Mouse (Mus musculus) CH12.LX (cell line): ENCODE measurements around the gene Phgdh. TPM values are rescaled to one million over a fixed set of nuclear protein-coding genes. Genes with fewer than 3 reads are reported as not detected.

ENCODE experiments used
- DNase-seq: peaks from one replicate; pipeline ENCODE4 v3.0.0-alpha.2; 2013; ENCODE audit errors: extremely low read depth
- H3K27ac ChIP-seq: 2 replicates; pipeline ENCODE4 v1.5.1; 2012; ENCODE audit warnings: low read depth, mild to moderate bottlenecking, control low read depth, moderate library complexity; ENCODE audit not compliant: insufficient read depth
- H3K27me3 ChIP-seq: replicated peaks from 2 replicates; pipeline ENCODE3; 2012; ENCODE audit warnings: inconsistent platforms
- H3K36me3 ChIP-seq, 2 experiments: replicated peaks in 1 of 2; 2 replicates each; pipeline versions ENCODE3 to v1.6.1; 2012; ENCODE audit warnings: inconsistent platforms in 1 of 2, low read length in 1 of 2, mild to moderate bottlenecking in 1 of 2, mixed read lengths in 1 of 2, moderate library complexity in 1 of 2; ENCODE audit not compliant: control insufficient read depth in 1 of 2, insufficient read depth in 1 of 2
- H3K4me1 ChIP-seq, 2 experiments: 2 replicates each; pipeline ENCODE4 v1.6.1; 2012; ENCODE audit warnings: inconsistent platforms in 1 of 2, moderate library complexity in 1 of 2; ENCODE audit not compliant: insufficient read depth in 2 of 2, control insufficient read depth in 1 of 2
- H3K4me2 ChIP-seq: 2 replicates; pipeline ENCODE4 v1.6.1; 2012; ENCODE audit warnings: low read depth, mild to moderate bottlenecking, control low read depth; ENCODE audit not compliant: poor library complexity, insufficient read depth, severe bottlenecking
- H3K4me3 ChIP-seq, 3 experiments: fragments of 150-350 bp in 1 of 3; sonication (generic) in 1 of 3; replicated peaks in 1 of 3; 2 replicates each; pipeline versions ENCODE3 to v1.5.1; 2011 to 2012; ENCODE audit warnings: low read depth in 2 of 3, low read length in 2 of 3, mild to moderate bottlenecking in 2 of 3, moderate library complexity in 2 of 3, control low read depth in 1 of 3, improper control_type of control experiment in 1 of 3, inconsistent platforms in 1 of 3, mixed read lengths in 1 of 3; ENCODE audit not compliant: poor library complexity in 1 of 3
- H3K79me2 ChIP-seq: replicated peaks from 2 replicates; pipeline ENCODE4 v1.6.1; 2012; ENCODE audit warnings: mild to moderate bottlenecking, moderate library complexity; ENCODE audit not compliant: control insufficient read depth, poor library complexity, insufficient read depth, severe bottlenecking; ENCODE audit errors: extremely low read depth
- H3K9ac ChIP-seq: 2 replicates; pipeline ENCODE4 v1.6.1; 2012; ENCODE audit warnings: low read depth, mild to moderate bottlenecking, control low read depth, moderate library complexity; ENCODE audit not compliant: insufficient read depth
- H3K9me3 ChIP-seq: replicated peaks from 2 replicates; pipeline ENCODE3; 2012; ENCODE audit warnings: low read length, inconsistent platforms, mixed read lengths
- BHLHE40 ChIP-seq: IDR thresholded peaks from 2 replicates; pipeline ENCODE4 v1.6.1; 2011; ENCODE audit warnings: mild to moderate bottlenecking, low read depth, low read length, improper control_type of control experiment
- CHD1 ChIP-seq: IDR thresholded peaks from 2 replicates; pipeline ENCODE4 v1.6.1; 2012; ENCODE audit warnings: low read depth, low read length, improper control_type of control experiment, inconsistent platforms
- HCFC1 ChIP-seq: IDR thresholded peaks from 2 replicates; pipeline ENCODE4 v1.6.1; 2012; ENCODE audit warnings: low read depth, mild to moderate bottlenecking, inconsistent platforms, low read length, improper control_type of control experiment
- MEF2A ChIP-seq: IDR thresholded peaks from 2 replicates; pipeline ENCODE4 v1.6.1; 2014; ENCODE audit warnings: low read depth, mild to moderate bottlenecking, inconsistent platforms, low read length, improper control_type of control experiment, borderline replicate concordance
- RCOR1 ChIP-seq: conservative IDR thresholded peaks from 2 replicates; pipeline ENCODE4 v1.6.1; 2012; ENCODE audit warnings: low read depth, mild to moderate bottlenecking, inconsistent platforms, low read length, improper control_type of control experiment
- SIN3A ChIP-seq: IDR thresholded peaks from 2 replicates; pipeline ENCODE4 v1.6.1; 2012; ENCODE audit warnings: low read length, improper control_type of control experiment, inconsistent platforms
- SMC3 ChIP-seq: IDR thresholded peaks from 2 replicates; pipeline ENCODE4 v1.6.1; 2011; ENCODE audit warnings: low read depth, low read length, improper control_type of control experiment
- USF1 ChIP-seq: IDR thresholded peaks from 2 replicates; pipeline ENCODE4 v1.6.1; 2014; ENCODE audit warnings: low read depth, mild to moderate bottlenecking, inconsistent platforms, low read length, improper control_type of control experiment
- ZNF384 ChIP-seq: IDR thresholded peaks from 2 replicates; pipeline ENCODE4 v1.6.1; 2012; ENCODE audit warnings: low read depth, low read length, improper control_type of control experiment, inconsistent platforms
- dilution Hi-C: fragments of 300-500 bp; cut with MboI; formaldehyde crosslinking; loops from 2 replicates; pipeline ENCODE4 v1.14.3; 2020; ENCODE audit warnings: low sequenced_read_pairs; ENCODE audit not compliant: extremely low pct_unique_long_range_greater_than_20kb, extremely low pct_ligation_motif_present
- in situ Hi-C: fragments of 300-500 bp; cut with MboI; formaldehyde crosslinking; loops from 3 replicates; pipeline ENCODE4 v1.14.3; 2019; ENCODE audit warnings: low sequenced_read_pairs, low pct_ligation_motif_present, low pct_unique_long_range_greater_than_20kb, mixed read lengths
- polyA plus RNA-seq: library from polyadenylated mRNA; unstranded; fragments of >175 nt; gene quantifications from 2 replicates; pipeline ENCODE4 v1.2.1, GENCODE M21; 2012; ENCODE audit warnings: low read depth; ENCODE audit not compliant: insufficient read length
- total RNA-seq, 2 experiments: library from RNA; depleted of rRNA; stranded (reverse); fragments of 300-350 nt in 1 of 2; fragments of >200 nt in 1 of 2; gene quantifications; 2 replicates each; pipeline ENCODE4 v1.2.3; 2012 to 2014

The Phgdh gene
- total and polyA plus RNA-seq, 3 experiments: 543 to 631 (median 587) TPM

DNA sequence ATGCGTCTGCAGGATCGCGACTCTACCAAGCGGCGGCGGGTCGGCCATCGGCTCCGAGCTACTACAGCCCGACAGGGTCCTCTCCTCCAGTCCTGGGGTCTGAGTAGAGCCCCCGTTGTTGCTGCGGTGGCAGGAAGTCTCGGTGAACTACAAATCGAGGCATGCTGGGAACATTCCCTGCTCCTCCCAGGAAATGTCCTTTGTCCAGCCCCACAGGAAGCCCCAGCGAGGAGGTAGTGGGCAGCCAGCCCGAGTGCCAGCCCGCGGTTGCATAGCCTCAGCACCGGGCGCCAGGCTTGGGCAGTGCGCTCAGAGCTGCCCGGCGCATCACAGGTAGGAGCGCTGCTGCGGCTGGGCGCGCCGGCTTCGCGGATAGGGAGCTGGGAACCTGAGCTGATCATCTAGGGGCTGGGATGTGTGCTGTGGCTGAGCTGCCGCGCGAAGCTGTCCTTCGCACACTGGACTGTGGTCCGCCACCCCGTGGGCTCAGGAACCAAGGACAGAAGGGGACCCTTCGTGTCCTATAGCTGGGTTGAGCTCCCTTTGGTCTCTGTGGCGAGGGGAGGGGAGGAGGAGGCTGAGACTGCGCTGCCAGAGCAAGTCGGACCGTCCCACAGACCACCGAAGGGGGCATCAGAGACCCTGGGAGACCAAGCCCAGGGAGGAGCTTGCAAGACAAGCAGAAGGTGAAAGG, 42.6 kb upstream of the Phgdh start, which contains the start of gene Zfp697:
TSS of gene Zfp697 (plus strand) at position 216 of the 694 bp plus-strand sequence.
- no peak within 1 kb of the TSS for H3K4me3 ChIP-seq
- H3K4me2 ChIP-seq: no peak within 1 kb of the TSS
- H3K9ac ChIP-seq: no peak within 1 kb of the TSS
- in situ Hi-C loops (no loop called here), dilution Hi-C loops (no loop called here)
- no peaks in the 10 kb centered on the region for H3K36me3 ChIP-seq
- peaks cover 8 to 18% of the 10 kb centered on the region in 2 experiments for H3K4me1 ChIP-seq
- DNase-seq: no peak
- peaks cover 14% of the 10 kb centered on the region for H3K27me3 ChIP-seq
- no peaks in the 10 kb centered on the region for H3K9me3 ChIP-seq
- no peak within 1 kb of the TSS for H3K27ac ChIP-seq
- no peaks in the 10 kb centered on the region for H3K79me2 ChIP-seq
- TF ChIP-seq BHLHE40 (no peak), CHD1 (no peak)

DNA sequence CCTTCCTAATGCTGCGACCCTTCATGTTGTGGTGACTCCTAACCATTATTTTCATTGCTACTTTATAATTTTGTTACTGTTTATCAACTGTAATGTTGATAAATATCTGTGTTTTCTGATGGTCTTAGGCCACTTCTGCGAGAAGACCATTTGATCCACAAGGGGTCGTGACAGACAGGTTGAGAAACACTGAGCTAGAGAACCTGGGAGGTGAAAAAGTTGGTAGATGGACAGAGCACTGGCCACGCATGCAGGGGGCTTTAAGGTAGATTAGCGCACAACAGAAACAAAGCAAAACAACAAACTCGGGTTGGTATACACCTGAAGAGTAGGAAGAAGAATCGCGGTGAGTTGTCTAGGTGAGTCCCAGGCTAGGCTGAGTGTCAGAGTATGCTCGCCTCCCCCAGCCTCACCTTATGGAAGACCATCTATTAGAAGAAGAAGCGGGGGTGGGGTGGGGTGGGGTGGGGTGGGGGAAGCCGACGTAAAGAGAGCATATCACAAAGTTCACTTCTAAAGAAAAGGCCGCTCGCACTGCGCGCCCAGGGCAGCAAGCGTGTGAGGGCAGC, 42.0 kb upstream of the Phgdh start:
- Histone ChIP-seq H3K4me3 (no peak overlapping the region), H3K79me2 (no peaks in the 10 kb centered on the region), H3K27me3 (peaks cover 14% of the 10 kb centered on the region), H3K9ac (no peak overlapping the region), H3K9me3 (no peaks in the 10 kb centered on the region), H3K36me3 (no peaks in the 10 kb centered on the region), H3K4me1 (peaks cover 8 to 18% of the 10 kb centered on the region in 2 experiments), H3K27ac (no peak overlapping the region), H3K4me2 (no peak overlapping the region)
- DNase-seq: no peak
- TF ChIP-seq USF1: no peak
- peak; percentile 15; the same call in 1 of the 2 replicates for TF ChIP-seq SMC3
- dilution Hi-C loops: no loop called here
- in situ Hi-C loops: no loop called here

DNA sequence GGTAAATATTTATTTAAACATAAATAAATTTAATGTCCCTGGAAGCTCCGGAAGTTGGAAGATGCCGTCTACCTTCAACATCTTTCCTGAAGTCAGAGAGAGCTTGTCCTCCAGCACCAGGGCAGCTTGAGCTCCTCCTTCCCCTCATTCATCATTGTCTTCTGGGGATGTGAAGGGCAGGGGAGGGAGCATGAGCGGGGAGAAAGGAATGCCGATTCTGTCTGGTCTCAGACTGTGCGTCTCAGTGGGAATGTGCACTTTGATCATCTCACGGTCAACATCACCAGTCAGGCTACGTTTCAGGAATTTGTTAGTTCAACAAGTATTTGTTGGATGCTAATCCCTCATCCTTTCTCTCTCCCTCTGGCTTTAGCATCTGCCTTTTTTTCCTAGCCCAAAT, 39.4 kb upstream of the Phgdh start:
- in situ Hi-C loops: no loop called here
- TF ChIP-seq ZNF384: no peak
- no peak for TF ChIP-seq MEF2A
- TF ChIP-seq RCOR1: no peak
- TF ChIP-seq SIN3A: no peak
- no peak for TF ChIP-seq HCFC1
- Histone ChIP-seq H3K4me1 (peaks cover 4 to 14% of the 10 kb centered on the region in 2 experiments), H3K4me2 (no peak overlapping the region), H3K36me3 (no peaks in the 10 kb centered on the region), H3K9ac (no peak overlapping the region), H3K79me2 (no peaks in the 10 kb centered on the region), H3K4me3 (no peak overlapping the region), H3K27me3 (peaks cover 12% of the 10 kb centered on the region), H3K9me3 (no peaks in the 10 kb centered on the region), H3K27ac (no peak overlapping the region)
- dilution Hi-C loops: no loop called here
- no peak for DNase-seq
